Mouse (Mus musculus): ENCODE results near the gene Samd3. TPM values are rescaled to one million over a fixed set of nuclear protein-coding genes. Genes with fewer than 3 reads are reported as not detected.

Samd3 gene
- polyA plus RNA-seq, 1 experiment from 2014 or later, result 0.37 TPM

GRCm38 (mm10) chr10:26280009-26280408 lies 50.5 kb downstream of the Samd3 start:
- ATAC-seq (ENCODE audit: low FRiP score) (no peak), DNase-seq (ENCODE audit: low spot score) (no peak)
- Histone ChIP-seq H3K27me3 (ENCODE audit: control insufficient read depth, insufficient read depth, low read length) (no peaks in the 10 kb centered on the region), H3K9ac (ENCODE audit: low read depth, low read length) (no peak overlapping the region), H3K9me3 (ENCODE audit: control insufficient read depth, low read length) (no peaks in the 10 kb centered on the region), H3K4me3 (ENCODE audit: low read depth, low read length) (no peak overlapping the region), H3K4me2 (replicated peaks; ENCODE audit: low read depth, low read length) (no peak overlapping the region), H3K36me3 (ENCODE audit: control insufficient read depth, insufficient read depth, low read length) (peaks cover 4% of the 10 kb centered on the region; the same call in 1 of the 2 replicates), H3K27ac (ENCODE audit: low read depth, low read length) (no peak overlapping the region), H3K4me1 (replicated peaks; ENCODE audit: control insufficient read depth, insufficient read depth, low read length) (no peaks in the 10 kb centered on the region)
- WGBS, result 65% methylated on average over 8 of the region's 8 CpGs

DNA sequence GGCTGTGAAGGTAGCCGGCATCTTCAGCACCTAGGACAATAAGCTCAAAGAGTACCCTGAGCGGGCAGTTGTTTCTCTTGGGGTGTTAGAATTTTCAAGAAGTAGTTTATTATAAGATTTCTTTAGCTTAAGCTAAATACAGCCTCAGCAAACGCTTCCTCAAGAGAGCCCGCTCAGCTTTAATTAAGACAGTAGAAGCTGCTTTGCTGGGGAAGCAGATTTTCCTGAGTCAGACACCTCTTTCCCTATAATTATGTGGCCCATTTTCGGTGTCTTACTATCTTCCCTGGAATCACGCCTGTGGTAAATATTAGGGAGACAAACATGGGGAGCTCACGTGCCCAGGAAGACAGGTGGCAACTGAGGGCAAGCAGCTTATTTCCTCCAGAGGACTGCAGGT lies 57.6 kb downstream of the Samd3 start:
- no peak overlapping the region for H3K27ac ChIP-seq (ENCODE audit: low read depth, low read length)
- no peak for ATAC-seq (ENCODE audit: low FRiP score)
- no peaks in the 10 kb centered on the region for H3K9me3 ChIP-seq (ENCODE audit: control insufficient read depth, low read length)
- H3K4me1 ChIP-seq (replicated peaks; ENCODE audit: control insufficient read depth, insufficient read depth, low read length), result no peaks in the 10 kb centered on the region
- no peaks in the 10 kb centered on the region for H3K27me3 ChIP-seq (ENCODE audit: control insufficient read depth, insufficient read depth, low read length)
- DNase-seq (ENCODE audit: low spot score), result no peak
- no peak overlapping the region for H3K4me2 ChIP-seq (replicated peaks; ENCODE audit: low read depth, low read length)
- WGBS, result 92% methylated on average over 7 of the region's 7 CpGs
- no peak overlapping the region for H3K4me3 ChIP-seq (ENCODE audit: low read depth, low read length)
- H3K9ac ChIP-seq (ENCODE audit: low read depth, low read length), result no peak overlapping the region
- no peaks in the 10 kb centered on the region for H3K36me3 ChIP-seq (ENCODE audit: control insufficient read depth, insufficient read depth, low read length)

DNA sequence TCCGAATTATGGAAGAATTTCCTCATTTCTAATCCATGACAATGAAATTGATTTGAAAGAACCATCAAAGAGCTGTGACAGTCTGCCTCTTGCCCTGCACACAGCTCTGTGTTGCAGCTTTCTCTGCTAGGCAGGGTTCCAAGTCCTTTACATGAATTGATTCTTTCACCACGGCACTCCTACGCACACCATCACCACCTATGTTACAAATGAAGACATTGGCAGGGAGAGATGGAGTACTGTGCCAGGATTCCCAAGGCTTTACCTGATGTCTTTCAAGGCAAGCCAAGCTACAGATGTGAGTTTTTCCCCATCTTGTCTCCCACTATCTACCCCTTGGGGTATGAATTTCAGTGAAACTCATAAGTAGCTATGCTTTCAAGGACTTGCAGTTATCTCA lies 67.7 kb downstream of the Samd3 start:
- Histone ChIP-seq H3K4me3 (ENCODE audit: low read depth, low read length) (no peak overlapping the region), H3K27ac (ENCODE audit: low read depth, low read length) (no peak overlapping the region), H3K36me3 (ENCODE audit: control insufficient read depth, insufficient read depth, low read length) (0 out of 2 replicates have a peak, but pooled peaks cover 2% of the 10 kb centered on the region), H3K9ac (ENCODE audit: low read depth, low read length) (no peak overlapping the region), H3K4me2 (replicated peaks; ENCODE audit: low read depth, low read length) (no peak overlapping the region), H3K4me1 (replicated peaks; ENCODE audit: control insufficient read depth, insufficient read depth, low read length) (no peaks in the 10 kb centered on the region), H3K27me3 (ENCODE audit: control insufficient read depth, insufficient read depth, low read length) (no peaks in the 10 kb centered on the region), H3K9me3 (ENCODE audit: control insufficient read depth, low read length) (no peaks in the 10 kb centered on the region)
- DNase-seq (ENCODE audit: low spot score), result no peak
- no peak for ATAC-seq (ENCODE audit: low FRiP score)
- WGBS, result 90% methylated on average over 3 of the region's 3 CpGs

- no peaks in the 10 kb centered on the region for H3K9me3 ChIP-seq (ENCODE audit: control insufficient read depth, low read length)
- no peak overlapping the region for H3K27ac ChIP-seq (ENCODE audit: low read depth, low read length)
- WGBS, result 94% methylated on average over 7 of the region's 7 CpGs
- H3K36me3 ChIP-seq (ENCODE audit: control insufficient read depth, insufficient read depth, low read length), result 0 out of 2 replicates have a peak, but pooled peaks cover 2% of the 10 kb centered on the region
- no peaks in the 10 kb centered on the region for H3K27me3 ChIP-seq (ENCODE audit: control insufficient read depth, insufficient read depth, low read length)
- H3K4me1 ChIP-seq (replicated peaks; ENCODE audit: control insufficient read depth, insufficient read depth, low read length), result no peaks in the 10 kb centered on the region
- no peak for ATAC-seq (ENCODE audit: low FRiP score)
- no peak overlapping the region for H3K9ac ChIP-seq (ENCODE audit: low read depth, low read length)
- no peak overlapping the region for H3K4me3 ChIP-seq (ENCODE audit: low read depth, low read length)
- no peak overlapping the region for H3K4me2 ChIP-seq (replicated peaks; ENCODE audit: low read depth, low read length)
- no peak for DNase-seq (ENCODE audit: low spot score)
Observed at GRCm38 (mm10) chr10:26297626-26298025, 68.1 kb downstream of the Samd3 start.

- Histone ChIP-seq H3K4me1 (replicated peaks; ENCODE audit: control insufficient read depth, insufficient read depth, low read length) (no peaks in the 10 kb centered on the region), H3K36me3 (ENCODE audit: control insufficient read depth, insufficient read depth, low read length) (no peaks in the 10 kb centered on the region), H3K27ac (ENCODE audit: low read depth, low read length) (no peak overlapping the region), H3K9ac (ENCODE audit: low read depth, low read length) (no peak overlapping the region), H3K4me3 (ENCODE audit: low read depth, low read length) (no peak overlapping the region), H3K4me2 (replicated peaks; ENCODE audit: low read depth, low read length) (no peak overlapping the region), H3K9me3 (ENCODE audit: control insufficient read depth, low read length) (no peaks in the 10 kb centered on the region), H3K27me3 (ENCODE audit: control insufficient read depth, insufficient read depth, low read length) (no peaks in the 10 kb centered on the region)
- ATAC-seq (ENCODE audit: low FRiP score) (no peak), DNase-seq (ENCODE audit: low spot score) (no peak)
- WGBS, result 91% methylated on average over 4 of the region's 4 CpGs
Observed at GRCm38 (mm10) chr10:26302336-26302735, 72.8 kb downstream of the Samd3 start.

DNA sequence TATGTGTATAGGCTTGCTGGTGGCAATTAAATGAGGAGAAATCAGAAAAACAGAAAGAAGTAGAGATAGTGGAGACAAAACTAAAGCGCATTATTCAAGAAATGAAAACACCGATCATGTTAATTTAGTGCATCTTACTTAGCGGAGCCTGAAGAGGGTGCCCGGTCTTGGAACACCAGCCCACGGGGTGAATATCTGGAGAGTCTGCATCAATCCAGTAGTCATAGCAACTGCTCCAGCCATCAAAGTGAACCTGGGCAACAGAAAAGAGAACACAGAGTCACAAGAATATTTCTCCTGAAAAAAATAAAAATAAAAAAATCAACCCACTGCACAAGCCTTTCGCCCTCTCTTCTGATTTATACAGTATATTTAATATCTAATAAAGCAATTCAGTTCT lies 74.0 kb downstream of the Samd3 start:
- 92% methylated on average over 6 of the region's 6 CpGs for WGBS
- Histone ChIP-seq H3K9ac (ENCODE audit: low read depth, low read length) (no peak overlapping the region), H3K4me1 (replicated peaks; ENCODE audit: control insufficient read depth, insufficient read depth, low read length) (no peaks in the 10 kb centered on the region), H3K4me3 (ENCODE audit: low read depth, low read length) (no peak overlapping the region), H3K4me2 (replicated peaks; ENCODE audit: low read depth, low read length) (no peak overlapping the region), H3K27ac (ENCODE audit: low read depth, low read length) (no peak overlapping the region), H3K36me3 (ENCODE audit: control insufficient read depth, insufficient read depth, low read length) (no peaks in the 10 kb centered on the region), H3K9me3 (ENCODE audit: control insufficient read depth, low read length) (no peaks in the 10 kb centered on the region), H3K27me3 (ENCODE audit: control insufficient read depth, insufficient read depth, low read length) (no peaks in the 10 kb centered on the region)
- DNase-seq (ENCODE audit: low spot score) (no peak), ATAC-seq (ENCODE audit: low FRiP score) (no peak)

DNA sequence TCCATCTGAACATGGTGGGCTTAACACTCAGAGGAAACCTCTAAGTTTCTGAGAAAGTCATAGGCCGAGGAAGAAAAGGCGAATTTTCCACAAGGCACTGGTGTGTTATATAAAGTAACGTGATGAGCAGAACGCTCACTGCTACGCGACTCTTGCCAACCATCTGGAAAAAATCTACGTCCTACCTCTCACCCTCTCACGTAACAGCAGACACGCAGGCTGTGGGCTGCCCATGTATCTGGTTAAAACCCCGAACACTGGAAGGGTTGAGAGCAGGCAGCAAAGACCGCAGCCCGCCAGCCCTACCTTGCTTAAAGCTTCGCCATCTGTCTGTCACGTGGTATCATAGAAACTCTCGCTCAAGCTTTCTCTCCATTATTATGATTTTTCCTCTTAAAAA lies 84.8 kb downstream of the Samd3 start:
- ATAC-seq (ENCODE audit: low FRiP score) (no peak), DNase-seq (ENCODE audit: low spot score) (no peak)
- no peaks in the 10 kb centered on the region for H3K27me3 ChIP-seq (ENCODE audit: control insufficient read depth, insufficient read depth, low read length)
- WGBS, result 92% methylated on average over 15 of the region's 15 CpGs
- no peaks in the 10 kb centered on the region for H3K4me1 ChIP-seq (replicated peaks; ENCODE audit: control insufficient read depth, insufficient read depth, low read length)
- H3K36me3 ChIP-seq (ENCODE audit: control insufficient read depth, insufficient read depth, low read length), result no peaks in the 10 kb centered on the region
- no peaks in the 10 kb centered on the region for H3K9me3 ChIP-seq (ENCODE audit: control insufficient read depth, low read length)
- H3K9ac ChIP-seq (ENCODE audit: low read depth, low read length), result no peak overlapping the region
- no peak overlapping the region for H3K27ac ChIP-seq (ENCODE audit: low read depth, low read length)
- H3K4me3 ChIP-seq (ENCODE audit: low read depth, low read length), result no peak overlapping the region
- no peak overlapping the region for H3K4me2 ChIP-seq (replicated peaks; ENCODE audit: low read depth, low read length)

GRCm38 (mm10) chr10:26320679-26321078 lies 91.2 kb downstream of the Samd3 start:
- Histone ChIP-seq H3K9ac (ENCODE audit: low read depth, low read length) (no peak overlapping the region), H3K36me3 (ENCODE audit: control insufficient read depth, insufficient read depth, low read length) (0 out of 2 replicates have a peak, but pooled peaks cover 2% of the 10 kb centered on the region), H3K27ac (ENCODE audit: low read depth, low read length) (no peak overlapping the region), H3K9me3 (ENCODE audit: control insufficient read depth, low read length) (no peaks in the 10 kb centered on the region), H3K4me3 (ENCODE audit: low read depth, low read length) (no peak overlapping the region), H3K4me1 (replicated peaks; ENCODE audit: control insufficient read depth, insufficient read depth, low read length) (no peaks in the 10 kb centered on the region), H3K4me2 (replicated peaks; ENCODE audit: low read depth, low read length) (no peak overlapping the region), H3K27me3 (ENCODE audit: control insufficient read depth, insufficient read depth, low read length) (no peaks in the 10 kb centered on the region)
- ATAC-seq (ENCODE audit: low FRiP score), result no peak
- WGBS, result 88% methylated on average over 4 of the region's 4 CpGs
- no peak for DNase-seq (ENCODE audit: low spot score)

Measured in hindbrain, embryonic 11.5 days (tissue).